Mouse (Mus musculus) lung, postnatal 0 days (tissue): Measurements from ENCODE around the gene Coq6. TPM values are rescaled to one million over a fixed set of nuclear protein-coding genes. Genes with fewer than 3 reads are reported as not detected.

Experiments used
- ATAC-seq: fragments of 200-750 bp; cut with Nextera tagmentation; 2 replicates; pipeline ENCODE4 v1.8.0; 2017; ENCODE audit warnings: moderate library complexity
- DNase-seq: peaks from one replicate; pipeline ENCODE4 v3.0.0-alpha.2; 2016; ENCODE audit warnings: low spot score
- H3K27ac ChIP-seq: fragments of 300-500 bp; sonication (generic); 2 replicates; pipeline ENCODE4 v1.5.1; 2014; ENCODE audit warnings: antibody characterized with exemption, mild to moderate bottlenecking, low read length, mixed read lengths
- H3K27me3 ChIP-seq: fragments of 300-500 bp; sonication (generic); replicated peaks from 2 replicates; pipeline ENCODE4 v1.6.1; 2014; ENCODE audit warnings: low read length, mixed read lengths; ENCODE audit not compliant: insufficient read depth
- H3K36me3 ChIP-seq: fragments of 300-500 bp; sonication (generic); 2 replicates; pipeline ENCODE4 v1.6.1; 2014; ENCODE audit warnings: low read length, mixed read lengths; ENCODE audit not compliant: insufficient read depth
- H3K4me1 ChIP-seq: fragments of 300-500 bp; sonication (generic); 2 replicates; pipeline ENCODE4 v1.6.1; 2014; ENCODE audit warnings: antibody characterized with exemption, low read depth, low read length, mixed read lengths; ENCODE audit not compliant: insufficient read depth
- H3K4me2 ChIP-seq: fragments of 300-500 bp; sonication (generic); replicated peaks from 2 replicates; pipeline ENCODE4 v1.6.1; 2014; ENCODE audit warnings: low read depth, mild to moderate bottlenecking, low read length, moderate library complexity, mixed read lengths
- H3K4me3 ChIP-seq: fragments of 300-500 bp; sonication (generic); 2 replicates; pipeline ENCODE4 v1.5.1; 2014; ENCODE audit warnings: low read depth, low read length
- H3K9ac ChIP-seq: fragments of 300-500 bp; sonication (generic); replicated peaks from 2 replicates; pipeline ENCODE4 v1.6.1; 2014; ENCODE audit warnings: low read depth, mild to moderate bottlenecking
- H3K9me3 ChIP-seq: fragments of 300-500 bp; sonication (generic); 2 replicates; pipeline ENCODE4 v1.6.1; 2016; ENCODE audit warnings: low read length, mixed read lengths
- CTCF ChIP-seq: IDR thresholded peaks from 2 replicates; pipeline ENCODE4 v1.5.1; 2016; ENCODE audit warnings: antibody characterized with exemption, mild to moderate bottlenecking
- EP300 ChIP-seq: IDR thresholded peaks from 2 replicates; pipeline ENCODE4 v1.6.1; 2016; ENCODE audit warnings: antibody characterized with exemption, mild to moderate bottlenecking, control low read depth
- WGBS: fragments of 180-500 bp; shearing (Covaris S2); extraction: QIAGEN DNeasy Blood & Tissue Kit; methylation state at CpG from one replicate; pipeline ENCODE4 v1.1.7; 2014; 5-methylcytosine and 5-hydroxymethylcytosine counted together
- polyA plus RNA-seq: library from polyadenylated mRNA; unstranded; fragments of >200 nt; fragmentation: Nextera tagmentation; extraction: Ambion mirVana; gene quantifications from 2 replicates; pipeline ENCODE4 v1.2.1, GENCODE M21; 2015

Gene Coq6
- polyA plus RNA-seq, 1 experiment from 2014 or later, result 20.7 TPM

DNA sequence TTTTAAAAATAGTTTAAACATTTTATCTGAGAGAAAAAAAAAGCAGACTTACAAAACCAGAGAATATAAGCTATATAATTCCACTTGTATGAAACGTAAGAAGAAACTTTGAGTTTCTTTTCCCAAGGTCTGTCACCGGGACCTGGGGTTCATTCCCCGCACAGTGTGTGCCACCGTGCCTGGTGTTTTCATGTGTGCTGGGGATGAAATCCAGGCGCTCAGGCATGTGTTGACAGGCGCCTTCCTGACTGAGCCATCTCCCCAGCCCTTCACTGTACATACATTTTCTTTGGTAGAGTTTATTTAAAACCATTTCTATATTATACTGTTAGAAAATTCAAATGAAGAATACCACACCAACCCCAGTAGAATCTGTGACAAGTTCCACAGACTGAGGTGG, 28.9 kb downstream of the Coq6 start:
- Histone ChIP-seq H3K4me2 (no peak overlapping the region), H3K9me3 (no peaks in the 10 kb centered on the region), H3K27ac (no peak overlapping the region), H3K9ac (no peak overlapping the region), H3K36me3 (no peaks in the 10 kb centered on the region), H3K4me3 (no peak overlapping the region), H3K4me1 (no peaks in the 10 kb centered on the region), H3K27me3 (no peaks in the 10 kb centered on the region)
- WGBS, result 82% methylated on average over 6 of the region's 6 CpGs
- TF ChIP-seq CTCF, result no peak
- TF ChIP-seq EP300, result no peak
- ATAC-seq, result no peak
- no peak for DNase-seq

- DNase-seq (no peak), ATAC-seq (no peak)
- no peaks in the 10 kb centered on the region for H3K27me3 ChIP-seq
- no peak overlapping the region for H3K9ac ChIP-seq
- H3K4me1 ChIP-seq, result no peaks in the 10 kb centered on the region
- no peak overlapping the region for H3K27ac ChIP-seq
- 0 out of 2 replicates have a peak, but pooled peaks cover 3% of the 10 kb centered on the region for H3K36me3 ChIP-seq
- H3K4me2 ChIP-seq, result no peak overlapping the region
- no peak for TF ChIP-seq CTCF
- no peak for TF ChIP-seq EP300
- WGBS, result 95% methylated on average over 4 of the region's 4 CpGs
- H3K9me3 ChIP-seq, result no peaks in the 10 kb centered on the region
- no peak overlapping the region for H3K4me3 ChIP-seq
Observed at GRCm38 (mm10) chr12:84392681-84393080, 31.2 kb downstream of the Coq6 start.

DNA sequence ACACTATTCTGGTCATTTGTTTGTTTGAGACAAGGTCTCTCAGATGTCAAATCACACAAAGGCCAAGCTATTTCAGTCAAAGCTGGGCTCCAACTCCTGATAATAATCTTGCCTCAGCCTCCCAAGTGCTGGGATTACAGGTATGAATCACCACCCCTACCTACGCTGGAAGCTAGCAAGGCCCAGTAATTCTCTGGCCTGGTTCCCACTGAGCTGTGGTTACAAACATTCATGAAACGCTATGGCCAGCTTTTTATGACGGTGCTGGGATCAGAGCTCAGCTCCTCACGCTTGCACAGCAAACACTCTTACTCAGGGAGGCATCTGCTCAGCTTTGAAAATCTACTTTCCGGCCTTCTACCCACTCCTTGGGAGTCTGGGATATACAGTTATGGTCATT, 32.4 kb downstream of the Coq6 start:
- no peak overlapping the region for H3K4me3 ChIP-seq
- no peaks in the 10 kb centered on the region for H3K9me3 ChIP-seq
- no peak for ATAC-seq
- 0 out of 2 replicates have a peak, but pooled peaks cover 3% of the 10 kb centered on the region for H3K36me3 ChIP-seq
- no peak for TF ChIP-seq CTCF
- no peak for TF ChIP-seq EP300
- no peak overlapping the region for H3K9ac ChIP-seq
- no peak for DNase-seq
- no peak overlapping the region for H3K27ac ChIP-seq
- 87% methylated on average over 5 of the region's 5 CpGs for WGBS
- no peak overlapping the region for H3K4me2 ChIP-seq
- no peaks in the 10 kb centered on the region for H3K4me1 ChIP-seq
- no peaks in the 10 kb centered on the region for H3K27me3 ChIP-seq

DNA sequence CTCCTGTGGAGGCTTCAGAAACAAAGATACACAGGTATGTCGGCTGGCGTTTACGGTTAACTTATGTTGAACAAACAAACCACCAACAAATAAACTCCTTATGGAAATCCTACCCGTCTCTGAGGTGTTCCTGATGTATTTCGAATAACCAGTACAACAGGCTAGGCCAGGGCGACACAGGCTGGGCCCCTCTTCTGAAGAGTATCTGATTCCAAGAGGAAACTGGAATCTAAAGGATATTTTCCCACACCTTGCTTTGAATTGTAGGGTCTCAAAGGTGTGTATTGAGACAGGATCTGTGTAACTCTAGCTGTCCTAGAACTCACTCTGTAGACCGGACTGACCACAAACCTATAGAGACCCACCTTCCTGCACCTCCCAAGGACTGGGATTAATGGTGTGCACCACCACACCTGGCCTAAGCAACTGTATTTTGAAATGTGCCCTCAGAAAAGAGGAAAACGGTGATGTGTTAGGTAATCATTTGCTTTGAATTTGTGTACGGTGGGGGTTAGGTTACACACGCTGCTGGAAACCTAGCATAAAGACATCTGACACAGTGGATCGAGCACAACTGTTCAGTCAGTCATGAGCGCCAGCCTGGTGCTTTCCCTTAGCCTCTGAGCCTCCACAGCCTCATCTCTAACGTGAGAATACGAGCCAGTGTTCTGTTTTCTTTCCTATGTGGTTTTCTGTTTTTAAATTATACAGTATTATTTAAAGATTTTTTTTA, 35.7 kb downstream of the Coq6 start:
- no peaks in the 10 kb centered on the region for H3K4me1 ChIP-seq
- H3K27me3 ChIP-seq, result no peaks in the 10 kb centered on the region
- no peak overlapping the region for H3K4me3 ChIP-seq
- H3K9ac ChIP-seq, result no peak overlapping the region
- ATAC-seq (no peak), DNase-seq (no peak)
- no peak for TF ChIP-seq EP300
- no peak for TF ChIP-seq CTCF
- H3K9me3 ChIP-seq, result no peaks in the 10 kb centered on the region
- 0 out of 2 replicates have a peak, but pooled peaks cover 3% of the 10 kb centered on the region for H3K36me3 ChIP-seq
- H3K4me2 ChIP-seq, result no peak overlapping the region
- H3K27ac ChIP-seq, result no peak overlapping the region
- WGBS, result 82% methylated on average over 14 of the region's 14 CpGs

- no peaks in the 10 kb centered on the region for H3K9me3 ChIP-seq
- H3K27ac ChIP-seq, result no peak overlapping the region
- TF ChIP-seq EP300 (no peak), CTCF (no peak)
- no peaks in the 10 kb centered on the region for H3K4me1 ChIP-seq
- ATAC-seq (no peak), DNase-seq (no peak)
- no peak overlapping the region for H3K4me3 ChIP-seq
- H3K36me3 ChIP-seq, result 0 out of 2 replicates have a peak, but pooled peaks cover 3% of the 10 kb centered on the region
- no peak overlapping the region for H3K9ac ChIP-seq
- H3K27me3 ChIP-seq, result no peaks in the 10 kb centered on the region
- no peak overlapping the region for H3K4me2 ChIP-seq
Observed at GRCm38 (mm10) chr12:84397685-84398084, 36.2 kb downstream of the Coq6 start.

GRCm38 (mm10) chr12:84398629-84399028, 37.2 kb downstream of the Coq6 start:
- no peak for TF ChIP-seq EP300
- no peak for TF ChIP-seq CTCF
- Histone ChIP-seq H3K27ac (no peak overlapping the region), H3K36me3 (0 out of 2 replicates have a peak, but pooled peaks cover 3% of the 10 kb centered on the region), H3K9me3 (no peaks in the 10 kb centered on the region), H3K4me1 (no peaks in the 10 kb centered on the region), H3K27me3 (no peaks in the 10 kb centered on the region), H3K4me2 (no peak overlapping the region), H3K9ac (no peak overlapping the region), H3K4me3 (no peak overlapping the region)
- DNase-seq (no peak), ATAC-seq (no peak)
- 65% methylated on average over 5 of the region's 5 CpGs for WGBS
